ENCODE assay signal across 8 mouse cellular contexts in genomic region chr2:32536634-32537359, GRCm38 (mm10). TPM values are rescaled to one million over a fixed set of nuclear protein-coding genes. Genes with fewer than 3 reads are reported as not detected.
DNase-seq lines count a peak whose midpoint lies in the region; ATAC-seq and TF ChIP-seq lines count a peak whose summit lies in the region.

No protein-coding gene starts in this region.

- peak overlapping the region; percentile 76 for H3K4me2 ChIP-seq in forebrain, postnatal 0 days (ENCODE audit: low read depth)
- peak overlapping the region; percentile 87 for H3K4me2 ChIP-seq in lung, postnatal 0 days (replicated peaks; ENCODE audit: low read depth, low read length)

- no peaks in the 10 kb centered on the region for H3K27me3 ChIP-seq in forebrain, postnatal 0 days (ENCODE audit: insufficient read depth, low read length)
- H3K27me3 ChIP-seq in lung, postnatal 0 days (replicated peaks; ENCODE audit: insufficient read depth, low read length), result no peaks in the 10 kb centered on the region

- peak overlapping the region; percentile 46 for H3K27ac ChIP-seq in forebrain, postnatal 0 days (ENCODE audit: low read depth, low read length)
- peak overlapping the region; percentile 97 for H3K27ac ChIP-seq in lung, postnatal 0 days (ENCODE audit: low read length)

- WGBS in forebrain, postnatal 0 days, result 3% methylated on average over 11 of the region's 11 CpGs
- 3% methylated on average over 11 of the region's 11 CpGs for WGBS in lung, postnatal 0 days

- DNase-seq in ES-CJ7 (ENCODE audit: low read depth, low spot score), result peak; percentile 70
- peak; percentile 88 for DNase-seq in brain, adult 2 months (ENCODE audit: low read depth, low spot score)
- peak; percentile 41 for DNase-seq in forebrain, postnatal 0 days
- DNase-seq in layer of hippocampus, adult 8-10 months (ENCODE audit: low spot score in 2 of 2), result peak; percentile 60 to 69
- DNase-seq in lung, postnatal 0 days (ENCODE audit: low spot score), result peak; percentile 65
- peak; percentile 35 for DNase-seq in ovary, postnatal 14 days (ENCODE audit: low spot score)
- DNase-seq in c-Kit-positive CD71-positive TER-119-positive erythroid progenitor cells, embryonic 14.5 days (ENCODE audit: low spot score), result no peak

- peak overlapping the region; percentile 92 for H3K9ac ChIP-seq in forebrain, postnatal 0 days
- peak overlapping the region; percentile 86 for H3K9ac ChIP-seq in lung, postnatal 0 days (replicated peaks; ENCODE audit: low read depth)

- ATAC-seq in forebrain, postnatal 0 days, result no peak
- peak; percentile 33 to 37; a peak in 3 of 4 replicates for ATAC-seq in hematopoietic stem cell, adult 5-6 weeks (replicated peaks in 1 of 2; ENCODE audit: insufficient read depth in 1 of 2, low FRiP score in 2 of 2, low TSS enrichment in 1 of 2, low read depth in 1 of 2, poor library complexity in 2 of 2, severe bottlenecking in 2 of 2)
- no peak for ATAC-seq in lung, postnatal 0 days

- peak overlapping the region; percentile 92 for H3K4me3 ChIP-seq in forebrain, postnatal 0 days (ENCODE audit: low read depth, low read length)
- peak overlapping the region; percentile 85 for H3K4me3 ChIP-seq in lung, postnatal 0 days (ENCODE audit: low read depth, low read length)

- TF ChIP-seq EP300 in lung, postnatal 0 days (IDR thresholded peaks at IDR 0.05), result no peak

- peaks cover 25% of the 10 kb centered on the region for H3K4me1 ChIP-seq in forebrain, postnatal 0 days (ENCODE audit: insufficient read depth)
- peaks cover 33% of the 10 kb centered on the region for H3K4me1 ChIP-seq in lung, postnatal 0 days (ENCODE audit: insufficient read depth, low read depth, low read length)

- no peaks in the 10 kb centered on the region for H3K36me3 ChIP-seq in forebrain, postnatal 0 days (ENCODE audit: insufficient read depth)
- H3K36me3 ChIP-seq in lung, postnatal 0 days (ENCODE audit: insufficient read depth, low read length), result no peaks in the 10 kb centered on the region

- 0 out of 2 replicates have a peak, but pooled peaks have one; percentile 23 for TF ChIP-seq CTCF in forebrain, postnatal 0 days (IDR thresholded peaks at IDR 0.05; ENCODE audit: low read depth)
- TF ChIP-seq CTCF in lung, postnatal 0 days (IDR thresholded peaks at IDR 0.05), result no peak; the same call in none of the 2 replicates

- no peaks in the 10 kb centered on the region for H3K9me3 ChIP-seq in forebrain, postnatal 0 days (ENCODE audit: low read length)
- no peaks in the 10 kb centered on the region for H3K9me3 ChIP-seq in lung, postnatal 0 days (ENCODE audit: low read length)

RNA-seq across cellular contexts. Expression of gene Fam102a, which starts 1.7 kb away (rescaled TPM):
- total RNA-seq in forebrain, postnatal 0 days (2014; rRNA removed), result 17.6 and 19.7 TPM in 2 replicates
- 7.2 and 7.5 TPM in 2 replicates for polyA plus RNA-seq in forebrain, postnatal 0 days (2015; fragmentation: Nextera tagmentation; extraction: Ambion mirVana)
- total RNA-seq in hematopoietic stem cell, adult 5-6 weeks (2017), result 10.0 and 11.6 TPM in 2 replicates
- 10 to 100 TPM; 69.9 to 81.1 (median 75.7) TPM for total RNA-seq in layer of hippocampus, adult 8-10 months (2022)
- polyA plus RNA-seq in lung, postnatal 0 days (2015; fragmentation: Nextera tagmentation; extraction: Ambion mirVana), result 8.0 and 8.4 TPM in 2 replicates

RNA-seq across cellular contexts. Expression of gene Dpm2, which starts 33.9 kb away (rescaled TPM):
- total RNA-seq in forebrain, postnatal 0 days (2014; rRNA removed), result 59.2 and 60.5 TPM in 2 replicates
- 142 and 152 TPM in 2 replicates for polyA plus RNA-seq in forebrain, postnatal 0 days (2015; fragmentation: Nextera tagmentation; extraction: Ambion mirVana)
- total RNA-seq in hematopoietic stem cell, adult 5-6 weeks (2017), result 35.6 and 43.0 TPM in 2 replicates
- 10 to 100 TPM; 73.1 to 87.1 (median 74.8) TPM for total RNA-seq in layer of hippocampus, adult 8-10 months (2022)
- 103 and 112 TPM in 2 replicates for polyA plus RNA-seq in lung, postnatal 0 days (2015; fragmentation: Nextera tagmentation; extraction: Ambion mirVana)

RNA-seq across cellular contexts. Expression of gene Pip5kl1, which starts 37.8 kb away (rescaled TPM):
- total RNA-seq in forebrain, postnatal 0 days (2014; rRNA removed), result 6.4 and 11.8 TPM in 2 replicates
- 5.6 and 8.2 TPM in 2 replicates for polyA plus RNA-seq in forebrain, postnatal 0 days (2015; fragmentation: Nextera tagmentation; extraction: Ambion mirVana)
- not detected in 2 replicates for total RNA-seq in hematopoietic stem cell, adult 5-6 weeks (2017)
- 1 to 10 TPM; 4.0 to 5.2 (median 4.5) TPM for total RNA-seq in layer of hippocampus, adult 8-10 months (2022)
- polyA plus RNA-seq in lung, postnatal 0 days (2015; fragmentation: Nextera tagmentation; extraction: Ambion mirVana), result not detected in 2 replicates

RNA-seq across cellular contexts. Expression of gene 9430097D07Rik, which starts 38.7 kb away (rescaled TPM):
- total RNA-seq in forebrain, postnatal 0 days (2014; rRNA removed), result 0.38 and 1.0 TPM in 2 replicates
- 0.26 and 0.45 TPM in 2 replicates for polyA plus RNA-seq in forebrain, postnatal 0 days (2015; fragmentation: Nextera tagmentation; extraction: Ambion mirVana)
- not detected in 2 replicates for total RNA-seq in hematopoietic stem cell, adult 5-6 weeks (2017)
- total RNA-seq in layer of hippocampus, adult 8-10 months (2022), result under 1 TPM; 0.23 to 0.74 (median 0.40) TPM
- polyA plus RNA-seq in lung, postnatal 0 days (2015; fragmentation: Nextera tagmentation; extraction: Ambion mirVana), result not detected in 2 replicates

RNA-seq across cellular contexts. Expression of gene St6galnac4, which starts 50.1 kb away (rescaled TPM):
- 32.4 and 35.5 TPM in 2 replicates for total RNA-seq in forebrain, postnatal 0 days (2014; rRNA removed)
- 31.3 and 33.2 TPM in 2 replicates for polyA plus RNA-seq in forebrain, postnatal 0 days (2015; fragmentation: Nextera tagmentation; extraction: Ambion mirVana)
- 17.5 and 26.0 TPM in 2 replicates for total RNA-seq in hematopoietic stem cell, adult 5-6 weeks (2017)
- total RNA-seq in layer of hippocampus, adult 8-10 months (2022), result 10 to 100 TPM; 36.1 to 48.6 (median 40.3) TPM
- polyA plus RNA-seq in lung, postnatal 0 days (2015; fragmentation: Nextera tagmentation; extraction: Ambion mirVana), result 32.0 and 38.9 TPM in 2 replicates

Comparison
In these comparisons a context has a peak if more than half of its experiments do, and no peak if none do; other contexts are left out.
1. ATAC-seq: peak in hematopoietic stem cell, adult 5-6 weeks (2 of 2); none in forebrain, postnatal 0 days (single experiment) and lung, postnatal 0 days (single experiment).